Mouse (Mus musculus): ENCODE data around the gene Tmbim1. TPM values are rescaled to one million over a fixed set of nuclear protein-coding genes. Genes with fewer than 3 reads are reported as not detected.
"Not testable (repeated sequence)": the region's sequence is repeated elsewhere in the genome, so short reads cannot be mapped to it uniquely, and the experiment has no call there.

Tmbim1 gene
- polyA plus RNA-seq, 1 experiment from 2014 or later = 46.8 TPM

DNA sequence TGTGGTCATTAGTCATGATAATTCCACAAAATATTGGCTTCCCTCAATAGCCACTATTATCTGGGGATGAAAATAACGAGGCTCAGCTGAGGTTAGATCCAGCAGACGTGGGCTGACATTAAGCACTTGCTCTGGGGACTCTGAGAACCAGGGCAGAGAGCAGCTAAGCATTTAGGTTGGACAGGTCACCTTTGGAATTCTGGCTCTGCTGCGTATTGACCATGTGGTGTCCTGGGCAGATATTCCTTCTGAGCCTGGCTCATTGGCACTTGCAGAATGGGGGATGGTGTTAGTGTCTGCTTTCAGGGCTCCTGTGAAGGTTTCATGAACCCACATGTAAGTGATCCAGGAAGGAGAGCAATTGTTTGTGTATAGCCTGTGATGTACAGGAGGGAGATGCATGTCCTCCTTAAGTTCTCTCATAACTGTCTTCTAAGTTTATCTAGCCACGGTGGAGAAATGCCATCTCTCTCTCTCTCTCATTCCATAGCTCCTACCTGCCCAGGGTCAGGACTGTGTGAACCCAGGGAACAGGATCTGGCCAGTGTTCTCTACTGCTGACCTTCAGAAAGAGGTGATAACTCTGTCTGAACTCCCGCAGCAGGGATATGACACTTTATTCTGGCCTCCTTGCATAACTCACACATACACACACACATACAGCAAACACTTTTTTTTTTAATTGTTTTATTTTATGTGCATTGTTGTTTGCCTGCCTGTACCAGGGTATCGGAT, 30.2 kb upstream of the Tmbim1 start:
- 91% methylated on average over 6 of the region's 6 CpGs for WGBS (ENCODE audit: missing documents)
- H3K27ac ChIP-seq = no peak overlapping the region

DNA sequence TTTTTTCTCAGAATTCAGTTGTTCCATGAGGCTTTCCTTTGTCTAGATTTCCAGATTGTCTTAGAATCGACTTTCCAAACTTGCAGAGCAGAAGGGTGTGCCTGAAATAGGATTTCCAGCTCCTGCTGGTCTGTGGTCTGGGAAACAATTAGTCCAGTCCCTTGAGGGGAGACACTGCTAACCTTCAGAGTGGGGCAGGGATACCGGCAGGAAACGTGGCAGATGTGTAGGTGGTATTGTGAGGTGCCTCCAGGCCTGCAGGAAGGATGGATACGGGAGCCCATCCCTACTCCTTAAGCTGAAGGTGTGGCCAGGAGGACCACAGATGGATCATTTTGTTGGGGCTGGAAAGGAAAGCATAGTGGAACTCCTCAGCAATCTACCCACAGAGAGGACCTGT, 29.6 kb upstream of the Tmbim1 start:
- H3K4me3 ChIP-seq (ENCODE audit: inconsistent target) = no peak overlapping the region
- no peaks in the 10 kb centered on the region for H3K36me3 ChIP-seq (ENCODE audit: inconsistent target)
- H3K27ac ChIP-seq = no peak overlapping the region
- 86% methylated on average over 4 of the region's 4 CpGs for WGBS (ENCODE audit: missing documents)
- no peaks in the 10 kb centered on the region for H3K79me2 ChIP-seq (ENCODE audit: inconsistent target)

More for the DNA sequence above, 30.2 kb upstream of the Tmbim1 start:
- Histone ChIP-seq H3K36me3 (ENCODE audit: inconsistent target) (no peaks in the 10 kb centered on the region), H3K4me3 (ENCODE audit: inconsistent target) (no peak overlapping the region), H3K79me2 (ENCODE audit: inconsistent target) (no peaks in the 10 kb centered on the region)

DNA sequence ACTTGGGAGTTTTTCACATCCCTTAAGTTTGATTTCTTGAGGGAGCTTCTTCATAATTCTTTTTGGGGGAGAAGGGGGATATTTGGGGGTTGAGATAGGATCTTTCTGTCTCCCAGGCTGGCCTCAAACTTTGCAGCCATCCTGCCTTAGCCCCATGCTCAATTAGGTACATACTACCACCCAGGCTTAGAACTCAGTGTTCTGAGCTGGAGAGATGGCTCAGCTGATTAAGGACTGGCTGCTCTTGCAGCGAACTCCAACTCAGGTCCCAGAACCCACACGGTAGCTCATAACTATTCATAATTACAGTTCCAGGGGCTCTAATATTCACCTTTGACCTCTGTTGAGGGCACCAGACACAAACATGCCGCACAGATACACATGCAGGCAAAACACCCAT, 29.2 kb upstream of the Tmbim1 start:
- no peaks in the 10 kb centered on the region for H3K79me2 ChIP-seq (ENCODE audit: inconsistent target)

DNA sequence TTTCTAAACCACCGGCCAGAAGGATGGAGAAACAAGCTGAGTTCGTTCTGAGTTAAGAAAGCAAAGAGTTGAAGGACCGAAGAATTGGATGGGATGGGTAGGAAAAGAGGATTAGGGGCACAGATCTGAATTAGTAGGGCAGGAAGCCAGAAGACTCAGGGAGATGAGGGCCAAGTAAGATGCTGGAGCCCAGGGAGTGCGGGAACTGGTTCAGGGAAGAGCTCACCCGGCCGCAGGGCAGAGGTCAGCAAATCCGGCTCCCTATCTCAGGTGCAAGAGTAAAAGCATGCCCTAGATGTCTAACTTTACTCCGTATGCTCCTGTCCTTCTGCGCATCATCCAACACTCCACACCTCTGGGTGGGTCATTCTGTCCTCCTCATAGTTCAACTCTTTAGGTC, 27.5 kb upstream of the Tmbim1 start:
- 27% methylated on average over 9 of the region's 9 CpGs for WGBS (ENCODE audit: missing documents)
- no peak overlapping the region for H3K27ac ChIP-seq
- H3K79me2 ChIP-seq (ENCODE audit: inconsistent target) = no peaks in the 10 kb centered on the region
- H3K4me3 ChIP-seq (ENCODE audit: inconsistent target) = peak overlapping the region; percentile 31; the same call in 1 of the 2 replicates
- no peaks in the 10 kb centered on the region for H3K36me3 ChIP-seq (ENCODE audit: inconsistent target)

More for the DNA sequence above, 29.2 kb upstream of the Tmbim1 start:
- 97% methylated on average over 3 of the region's 3 CpGs for WGBS (ENCODE audit: missing documents)
- Histone ChIP-seq H3K36me3 (ENCODE audit: inconsistent target) (no peaks in the 10 kb centered on the region), H3K4me3 (ENCODE audit: inconsistent target) (no peak overlapping the region), H3K27ac (no peak overlapping the region)

DNA sequence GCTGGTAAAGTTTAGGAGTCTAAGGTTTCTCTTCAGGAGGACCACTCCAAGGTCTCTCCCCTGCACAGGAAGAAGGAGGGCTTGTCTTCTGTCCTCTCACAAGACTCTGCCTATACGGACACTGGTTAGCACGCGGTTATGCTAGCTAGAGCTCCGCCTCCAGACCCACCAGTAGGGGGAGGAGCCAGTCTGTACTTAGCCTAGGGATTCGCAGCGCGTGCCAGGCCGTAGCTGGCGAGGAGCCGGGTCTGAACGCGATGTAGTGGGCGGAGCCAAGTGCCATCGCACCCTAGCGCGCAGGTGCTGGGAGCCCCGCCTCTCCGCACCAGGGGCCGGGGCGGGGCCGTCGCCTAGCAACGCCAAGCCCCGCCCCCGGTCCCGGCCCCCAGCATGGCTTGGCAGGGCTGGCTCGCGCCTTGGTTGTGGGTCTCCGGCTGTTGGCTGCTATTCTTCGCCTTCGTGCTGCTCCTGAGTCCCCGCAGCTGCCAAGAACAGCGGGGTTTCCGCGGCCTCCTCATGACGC, 26.9 kb upstream of the Tmbim1 start:
- Histone ChIP-seq H3K4me3 (ENCODE audit: inconsistent target) (peak overlapping the region; percentile 31; the same call in 1 of the 2 replicates), H3K36me3 (ENCODE audit: inconsistent target) (no peaks in the 10 kb centered on the region), H3K27ac (no peak overlapping the region), H3K79me2 (ENCODE audit: inconsistent target) (no peaks in the 10 kb centered on the region)
- WGBS (ENCODE audit: missing documents) = under 1% methylated on average over 36 of the region's 36 CpGs

DNA sequence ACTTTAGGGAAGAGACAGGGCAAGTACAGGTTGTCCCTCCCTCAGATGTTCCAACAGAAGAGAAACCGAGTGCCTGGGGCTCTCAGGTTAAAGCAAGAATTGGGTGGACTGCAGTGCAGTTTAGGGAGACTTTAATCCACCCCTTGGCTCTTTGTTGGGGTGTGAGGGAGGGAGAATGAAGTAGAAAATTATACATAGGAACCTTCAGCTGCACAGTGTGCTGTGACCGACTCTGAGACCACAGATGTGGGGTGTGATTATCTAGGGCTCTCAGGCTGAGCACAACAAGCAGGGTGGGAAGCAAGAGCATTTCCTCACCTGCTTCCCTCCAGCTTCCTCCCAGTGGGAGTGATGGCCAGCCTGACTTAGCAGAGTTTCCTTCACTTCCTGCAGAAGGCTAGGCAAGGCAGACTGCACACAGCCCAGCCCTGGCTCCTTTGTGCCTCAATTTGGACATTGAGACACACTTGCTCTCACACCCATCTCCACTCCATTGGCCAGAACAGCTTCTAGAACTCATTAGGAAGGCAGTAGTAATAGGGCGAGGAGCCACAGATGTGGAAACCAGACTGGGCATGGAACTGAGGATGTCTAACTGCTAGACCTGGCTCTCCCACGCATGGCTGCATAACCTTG, 25.7 kb upstream of the Tmbim1 start:
- Histone ChIP-seq H3K79me2 (ENCODE audit: inconsistent target) (no peaks in the 10 kb centered on the region), H3K36me3 (ENCODE audit: inconsistent target) (no peaks in the 10 kb centered on the region), H3K27ac (no peak overlapping the region), H3K4me3 (ENCODE audit: inconsistent target) (no peak overlapping the region)
- 34% methylated on average over 4 of the region's 4 CpGs for WGBS (ENCODE audit: missing documents)

DNA sequence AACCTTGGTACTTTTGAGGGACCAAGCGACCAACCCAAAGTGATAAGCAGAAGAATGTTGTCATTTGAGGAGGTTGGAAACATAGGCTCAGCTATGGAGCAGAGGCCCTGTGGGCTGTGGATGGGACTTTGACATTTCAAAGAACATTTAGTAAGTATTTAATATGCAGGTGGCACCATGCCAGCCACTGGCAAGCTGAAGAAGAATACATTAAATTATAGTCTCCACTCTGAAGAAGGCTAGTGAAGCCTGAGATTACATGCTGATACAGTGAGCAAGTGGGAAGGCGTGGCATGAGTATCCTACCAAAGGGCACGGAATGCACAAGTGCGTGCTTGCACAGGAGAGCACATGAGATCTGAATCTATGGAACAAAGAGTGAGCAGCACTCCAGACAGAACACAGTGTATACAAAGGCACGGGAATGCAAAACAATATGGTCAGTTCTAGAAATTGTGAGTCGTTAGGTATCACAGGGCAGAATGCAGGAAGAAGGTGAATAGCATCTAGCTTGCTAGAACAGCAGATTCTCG, 24.5 kb upstream of the Tmbim1 start:
- H3K27ac ChIP-seq = no peak overlapping the region
- no peaks in the 10 kb centered on the region for H3K36me3 ChIP-seq (ENCODE audit: inconsistent target)
- no peaks in the 10 kb centered on the region for H3K79me2 ChIP-seq (ENCODE audit: inconsistent target)
- WGBS (ENCODE audit: missing documents) = 91% methylated on average over 7 of the region's 7 CpGs
- no peak overlapping the region for H3K4me3 ChIP-seq (ENCODE audit: inconsistent target)

DNA sequence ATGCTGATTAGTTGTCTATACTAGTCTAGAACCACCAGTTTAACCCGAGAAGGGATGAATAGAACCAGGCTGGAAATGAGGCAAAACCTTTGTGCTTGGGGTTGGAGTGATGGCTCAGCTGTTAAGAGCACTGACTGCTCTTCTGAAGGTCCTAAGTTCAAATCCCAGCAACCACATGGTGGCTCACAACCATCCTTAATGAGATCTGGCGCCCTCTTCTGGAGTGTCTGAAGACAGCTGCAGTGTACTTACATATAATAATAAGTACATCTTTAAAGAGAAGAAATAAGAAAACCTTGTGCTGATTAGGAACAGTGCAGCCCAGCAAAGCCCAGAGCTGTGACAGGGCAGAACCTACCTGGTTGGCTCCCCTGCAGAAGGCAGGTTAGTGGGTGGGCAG, 21.5 kb upstream of the Tmbim1 start:
- 83% methylated on average over 2 of the region's 2 CpGs for WGBS (ENCODE audit: missing documents)

DNA sequence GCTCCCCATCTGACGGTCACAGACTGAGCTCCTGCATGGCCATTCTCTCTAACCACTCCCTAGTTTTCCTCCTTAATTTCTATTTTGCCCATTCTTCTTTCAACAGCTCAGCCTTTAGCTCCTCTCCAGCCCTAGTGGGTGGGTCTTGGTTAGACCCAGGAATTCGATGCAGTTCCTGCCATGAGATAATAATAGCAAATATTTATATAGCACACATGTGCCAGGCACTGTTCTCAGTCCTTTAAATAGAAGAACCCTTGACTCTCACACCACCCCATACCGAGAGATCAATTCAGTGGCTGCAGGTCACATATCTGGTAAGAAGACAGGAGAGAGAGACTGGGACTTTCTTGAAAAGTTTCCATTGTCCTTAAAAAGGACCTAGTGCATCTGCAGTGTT, 16.0 kb upstream of the Tmbim1 start:
- Histone ChIP-seq H3K4me3 (ENCODE audit: inconsistent target) (no peak overlapping the region), H3K36me3 (ENCODE audit: inconsistent target) (no peaks in the 10 kb centered on the region), H3K79me2 (ENCODE audit: inconsistent target) (no peaks in the 10 kb centered on the region), H3K27ac (no peak overlapping the region)
- 95% methylated on average over 2 of the region's 3 CpGs for WGBS (ENCODE audit: missing documents)

More for the DNA sequence above, 21.5 kb upstream of the Tmbim1 start:
- not testable (repeated sequence) for H3K79me2 ChIP-seq (ENCODE audit: inconsistent target); H3K4me3 ChIP-seq (ENCODE audit: inconsistent target); H3K36me3 ChIP-seq (ENCODE audit: inconsistent target); H3K27ac ChIP-seq

DNA sequence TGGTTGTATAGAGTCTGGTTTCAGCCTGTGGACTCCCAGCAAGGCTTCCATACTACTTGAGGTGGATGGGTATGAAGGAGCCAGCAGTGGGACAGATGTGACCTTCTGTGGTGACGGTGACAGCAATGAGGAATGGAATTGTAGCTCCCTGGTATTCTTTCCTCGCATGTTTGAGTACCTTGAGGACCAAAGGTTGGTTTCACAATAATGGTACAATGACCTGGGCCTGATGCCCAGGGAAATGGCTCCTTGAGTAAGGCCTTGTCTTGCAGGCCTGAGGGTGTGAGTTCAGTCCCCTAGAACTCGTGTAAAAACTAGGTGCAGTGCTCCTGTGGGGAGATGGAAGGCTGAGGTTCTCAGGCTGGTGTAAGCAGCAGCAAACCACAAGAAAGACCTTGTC, 13.3 kb upstream of the Tmbim1 start:
- H3K79me2 ChIP-seq (ENCODE audit: inconsistent target) = no peaks in the 10 kb centered on the region

DNA sequence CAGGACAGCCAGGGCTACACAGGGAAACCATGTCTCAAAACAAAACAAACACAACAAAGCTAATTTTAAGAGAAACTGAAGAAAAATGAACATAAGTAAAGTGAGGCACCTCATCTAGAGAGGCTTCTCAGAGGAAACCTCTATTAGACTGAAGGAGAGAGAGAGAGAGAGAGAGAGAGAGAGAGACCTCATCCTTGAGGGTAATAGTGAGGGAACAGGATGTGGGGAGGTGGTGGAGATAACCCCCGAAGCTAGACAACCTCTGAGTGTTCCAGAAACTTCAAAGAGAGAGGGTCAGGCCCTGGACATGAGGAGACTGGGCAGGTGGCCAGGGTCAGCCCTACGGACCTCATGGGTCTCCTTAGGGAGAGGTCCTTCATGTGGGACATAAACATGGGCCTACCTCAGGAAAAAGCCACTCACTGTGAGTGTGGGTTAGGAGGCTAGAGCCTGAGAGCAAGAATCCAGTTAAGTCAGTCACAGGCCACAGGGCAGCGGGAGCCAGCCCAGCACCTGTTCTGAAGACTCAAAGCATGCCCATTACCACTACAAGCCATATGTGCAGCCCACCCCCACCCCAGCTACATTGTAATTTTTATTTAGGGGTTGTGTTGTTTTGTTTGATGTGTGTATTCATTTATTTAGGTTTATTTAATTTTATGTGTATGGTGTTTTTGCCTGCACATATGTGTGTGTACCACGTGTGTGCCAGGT, 10.8 kb upstream of the Tmbim1 start:
- Histone ChIP-seq H3K27ac (no peak overlapping the region), H3K36me3 (ENCODE audit: inconsistent target) (no peaks in the 10 kb centered on the region), H3K4me3 (ENCODE audit: inconsistent target) (no peak overlapping the region), H3K79me2 (ENCODE audit: inconsistent target) (no peaks in the 10 kb centered on the region)
- 71% methylated on average over 3 of the region's 4 CpGs for WGBS (ENCODE audit: missing documents)

More for the DNA sequence above, 13.3 kb upstream of the Tmbim1 start:
- WGBS (ENCODE audit: missing documents) = 87% methylated on average over 3 of the region's 3 CpGs
- no peak overlapping the region for H3K27ac ChIP-seq
- H3K4me3 ChIP-seq (ENCODE audit: inconsistent target) = no peak overlapping the region
- no peaks in the 10 kb centered on the region for H3K36me3 ChIP-seq (ENCODE audit: inconsistent target)

DNA sequence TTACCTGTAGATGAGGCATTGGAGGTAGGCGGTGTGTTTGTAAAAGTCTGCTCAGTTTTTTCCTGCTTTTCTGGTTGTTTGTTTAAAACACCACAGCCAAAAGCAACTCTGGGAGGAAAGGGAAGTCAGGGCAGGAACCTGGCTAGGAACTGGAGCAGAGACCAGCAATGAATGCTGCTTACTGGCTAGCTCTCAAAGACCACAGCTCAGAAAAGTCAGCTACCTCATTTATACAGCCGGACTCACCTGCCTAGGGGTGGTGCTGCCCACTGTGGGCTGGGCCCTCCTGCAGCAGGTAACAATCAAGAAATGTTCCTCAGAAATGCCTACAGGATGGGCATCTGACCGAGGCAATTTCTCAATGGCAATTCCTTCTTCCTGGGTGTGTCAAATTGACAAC, 9.4 kb upstream of the Tmbim1 start:
- WGBS (ENCODE audit: missing documents) = 89% methylated on average over 3 of the region's 3 CpGs
- Histone ChIP-seq H3K36me3 (ENCODE audit: inconsistent target) (no peaks in the 10 kb centered on the region), H3K27ac (no peak overlapping the region), H3K4me3 (ENCODE audit: inconsistent target) (no peak overlapping the region), H3K79me2 (ENCODE audit: inconsistent target) (no peaks in the 10 kb centered on the region)

DNA sequence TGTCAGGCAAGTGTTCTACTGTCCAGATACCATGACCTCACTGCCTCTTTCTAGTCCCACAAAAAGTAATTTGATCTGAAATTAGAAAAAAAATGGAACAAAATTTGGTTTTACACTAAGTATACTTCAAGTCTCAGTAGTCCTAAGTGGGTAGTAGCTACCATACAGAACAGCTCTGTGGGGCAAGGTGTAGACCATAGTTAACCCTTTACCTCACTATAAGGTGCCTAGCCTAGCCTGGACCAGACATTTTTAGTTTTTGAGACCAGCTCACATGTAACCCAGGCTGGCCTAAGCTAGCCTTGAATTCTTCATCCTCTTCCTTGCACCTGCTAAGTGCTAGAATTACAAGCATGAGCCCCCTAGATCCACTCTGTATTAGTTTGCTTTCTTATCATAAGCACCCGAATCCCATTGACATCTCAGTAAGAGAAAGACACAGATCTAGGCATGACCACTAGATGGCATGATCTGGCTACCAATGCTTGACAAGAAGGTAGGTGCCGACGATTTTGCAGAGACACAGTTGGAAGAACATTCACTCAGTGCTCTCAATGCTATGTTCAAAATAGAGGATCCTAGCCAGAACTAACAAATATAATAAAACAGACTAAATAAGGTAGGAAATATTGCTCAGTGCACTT, 7.7 kb upstream of the Tmbim1 start:
- no peaks in the 10 kb centered on the region for H3K36me3 ChIP-seq (ENCODE audit: inconsistent target)
- 0% methylated on average over 3 of the region's 3 CpGs for WGBS (ENCODE audit: missing documents)
- no peak overlapping the region for H3K4me3 ChIP-seq (ENCODE audit: inconsistent target)
- no peaks in the 10 kb centered on the region for H3K79me2 ChIP-seq (ENCODE audit: inconsistent target)
- H3K27ac ChIP-seq = no peak overlapping the region

DNA sequence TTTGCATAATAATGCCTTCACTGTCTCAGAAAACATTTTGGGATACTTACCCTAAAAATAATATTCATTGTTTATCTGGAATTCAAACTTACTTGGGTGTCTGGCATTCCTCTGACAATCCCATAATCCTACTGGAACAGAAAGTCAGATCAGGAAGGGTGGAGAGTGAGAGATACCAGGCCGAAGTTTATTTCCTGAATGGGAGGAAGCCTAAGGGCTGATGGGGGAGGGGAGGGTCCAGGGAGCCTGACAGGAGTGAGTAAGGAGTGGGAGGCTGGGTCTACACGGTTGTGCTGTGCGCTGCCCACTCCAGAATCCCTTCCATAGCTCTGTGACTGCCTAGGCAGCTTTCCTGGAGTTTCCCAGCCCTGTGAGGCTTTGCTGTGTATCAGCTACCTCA, 4.3 kb upstream of the Tmbim1 start:
- no peaks in the 10 kb centered on the region for H3K36me3 ChIP-seq (ENCODE audit: inconsistent target)
- no peak overlapping the region for H3K4me3 ChIP-seq (ENCODE audit: inconsistent target)
- WGBS (ENCODE audit: missing documents) = 48% methylated on average over 3 of the region's 3 CpGs
- H3K27ac ChIP-seq = no peak overlapping the region
- H3K79me2 ChIP-seq (ENCODE audit: inconsistent target) = no peaks in the 10 kb centered on the region
